Mouse (Mus musculus): Measurements from ENCODE around the gene Nol10.

GRCm38 (mm10) chr12:17390036-17390435 is 41.8 kb downstream of the Nol10 start:
- TF ChIP-seq EP300 (IDR thresholded peaks at IDR 0.05; ENCODE audit: insufficient read depth, low read depth, low read length) (no peak), CTCF (IDR thresholded peaks at IDR 0.05) (no peak), POLR2A (IDR thresholded peaks at IDR 0.05; ENCODE audit: insufficient read depth, low read depth, low read length) (no peak)
